Mouse (Mus musculus): ENCODE measurements at regions not wholly inside any gene's neighbourhood (a gene's known extent, or its start where the extent isn't known, plus 50 kb on each side); places are given as distances from the start of the nearest gene placed in this dataset.
"Not testable (repeated sequence)": the region's sequence is repeated elsewhere in the genome, so short reads cannot be mapped to it uniquely, and the experiment has no call there.

- no peak for DNase-seq (ENCODE audit: low spot score)
Measured at GRCm38 (mm10) chr14:108828668-108829067, 85.3 kb downstream of the Slitrk1 start.

DNA sequence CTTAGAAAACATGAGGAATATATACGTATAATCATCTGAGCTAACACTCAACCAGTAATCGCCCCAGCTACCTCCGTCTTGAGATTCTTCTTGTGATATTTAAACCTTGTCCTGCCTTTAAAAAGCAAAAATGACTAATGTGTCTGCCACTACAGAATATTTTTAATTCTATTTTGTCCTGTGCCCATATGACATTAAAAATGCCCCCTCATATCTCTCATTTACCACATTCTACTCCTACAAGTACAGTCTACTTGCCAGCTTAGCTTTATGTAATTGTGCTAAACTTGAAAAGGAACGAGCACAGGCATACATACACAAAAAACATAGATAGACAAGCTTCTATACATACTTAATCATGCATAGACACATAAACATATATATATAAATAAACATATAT, 92.4 kb downstream of the Slitrk1 start:
- DNase-seq (ENCODE audit: low spot score): no peak

GRCm38 (mm10) chr14:108819370-108819769, 94.6 kb downstream of the Slitrk1 start:
- no peak for DNase-seq (ENCODE audit: low spot score)

DNA sequence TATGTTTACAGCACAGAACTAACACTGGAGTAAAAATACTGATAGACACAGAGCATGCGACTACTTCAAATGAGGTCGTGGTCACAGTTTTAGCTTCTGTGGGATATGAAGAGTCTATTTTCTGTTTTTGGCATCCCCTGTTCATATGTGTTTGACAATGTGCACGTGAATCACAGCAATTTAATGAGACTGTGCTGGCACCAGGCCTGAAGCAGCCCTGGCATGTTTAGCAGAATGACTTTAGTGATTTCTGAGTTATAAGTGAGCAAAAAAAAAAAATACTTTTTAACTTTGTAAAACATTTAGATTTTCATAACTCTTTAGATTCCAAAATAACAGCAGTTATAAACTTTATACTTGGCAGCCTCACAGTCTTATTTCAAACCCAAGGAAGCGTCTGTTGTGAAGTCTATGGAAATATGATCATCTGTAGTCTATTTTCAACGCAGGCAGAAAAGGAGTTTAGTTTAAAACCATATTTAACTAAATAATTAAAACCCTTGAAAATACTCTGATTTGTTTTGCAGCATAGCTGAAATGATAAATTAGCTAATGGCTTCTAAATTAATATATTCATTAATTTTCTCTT, 108.5 kb downstream of the Slitrk1 start:
- DNase-seq (ENCODE audit: low spot score): no peak

DNA sequence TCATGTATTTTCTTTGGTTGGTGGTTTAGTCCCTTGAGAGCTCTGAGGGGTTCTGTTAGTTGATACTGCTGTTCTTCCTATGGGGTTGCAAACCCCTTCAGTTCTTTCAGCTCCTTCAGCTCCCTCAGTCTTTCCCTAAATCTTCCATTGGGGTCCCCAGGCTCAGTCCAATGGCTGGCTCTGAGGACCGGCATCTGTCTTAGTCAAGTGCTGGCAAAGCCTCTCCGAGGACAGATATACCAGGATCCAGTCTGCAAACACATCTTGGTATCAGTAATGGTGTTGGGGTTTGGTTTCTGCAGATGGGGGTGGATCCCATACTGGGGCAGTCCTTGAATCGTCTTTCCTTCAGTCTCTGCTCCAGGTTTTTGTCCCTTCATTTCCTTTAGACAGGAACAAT, 115.1 kb downstream of the Slitrk1 start:
- no peak for DNase-seq (ENCODE audit: low spot score)

DNA sequence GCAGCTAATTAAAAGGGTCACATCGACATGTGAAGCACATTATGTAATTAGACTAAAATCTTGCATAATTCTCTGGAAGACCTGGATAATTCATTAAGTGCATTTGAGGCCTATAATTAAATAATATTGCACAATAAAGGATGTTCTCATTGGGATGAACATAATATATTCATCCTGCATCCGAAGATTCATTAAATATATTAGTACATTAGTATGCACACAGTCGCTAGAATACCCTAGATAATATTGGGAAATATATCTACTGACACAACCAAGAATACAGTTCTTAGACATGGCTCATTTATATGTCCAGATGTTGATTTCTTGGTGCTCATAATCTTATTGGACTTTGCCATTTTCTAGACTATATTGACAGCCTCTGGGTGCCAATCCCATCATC, 121.5 kb downstream of the Slitrk1 start:
- no peak for DNase-seq (ENCODE audit: low spot score)

- peak; percentile 24 for DNase-seq (ENCODE audit: low spot score)
Measured at GRCm38 (mm10) chr14:108791296-108791695, 122.7 kb downstream of the Slitrk1 start.

DNA sequence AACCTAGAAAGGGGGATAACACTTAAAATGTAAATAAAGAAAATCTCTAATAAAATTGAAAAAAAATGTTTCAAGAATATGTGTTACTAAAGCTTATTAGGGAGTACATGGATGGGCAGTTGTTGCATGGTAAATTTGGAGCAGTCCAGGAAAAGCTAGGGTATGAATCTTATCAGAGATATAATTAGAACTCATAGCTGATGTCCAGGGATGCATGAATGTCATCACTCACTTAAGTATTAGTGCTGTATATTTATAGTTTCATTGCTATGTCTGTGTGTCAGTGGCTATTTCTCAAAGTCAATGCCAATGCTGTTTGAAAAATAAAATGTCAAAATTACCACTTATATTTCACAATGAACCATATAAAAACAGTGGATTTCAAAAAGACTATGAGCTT, 165.2 kb downstream of the Slitrk1 start:
- DNase-seq (ENCODE audit: low spot score): no peak

GRCm38 (mm10) chr14:108711811-108712210, 202.1 kb downstream of the Slitrk1 start:
- no peak for DNase-seq (ENCODE audit: low spot score)

DNA sequence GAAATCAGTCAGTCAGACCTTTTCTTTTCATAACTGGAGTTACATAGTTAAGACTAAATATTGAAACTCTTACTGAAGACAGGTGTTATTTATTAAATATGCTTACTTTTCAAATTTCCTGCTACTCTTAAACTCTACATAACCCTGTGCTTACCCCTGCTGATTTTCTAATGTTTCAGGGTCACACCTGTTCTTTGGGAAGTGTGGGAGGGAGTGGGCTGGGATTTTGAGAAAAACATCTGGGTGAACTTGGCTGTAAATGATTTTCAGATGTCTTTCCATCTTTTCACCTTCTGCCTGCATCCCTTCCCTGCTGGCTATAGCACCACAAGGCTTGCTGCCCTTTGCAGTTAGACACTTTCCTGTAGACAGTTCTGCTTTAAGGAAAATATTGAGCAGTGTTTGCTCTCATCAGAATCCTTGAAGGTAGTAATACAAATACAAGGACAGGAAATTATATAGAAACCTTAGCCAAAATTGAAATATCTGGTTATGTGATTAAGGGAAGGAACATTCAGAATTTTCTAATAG, 204.8 kb downstream of the Slitrk1 start:
- DNase-seq (ENCODE audit: low spot score): no peak

DNA sequence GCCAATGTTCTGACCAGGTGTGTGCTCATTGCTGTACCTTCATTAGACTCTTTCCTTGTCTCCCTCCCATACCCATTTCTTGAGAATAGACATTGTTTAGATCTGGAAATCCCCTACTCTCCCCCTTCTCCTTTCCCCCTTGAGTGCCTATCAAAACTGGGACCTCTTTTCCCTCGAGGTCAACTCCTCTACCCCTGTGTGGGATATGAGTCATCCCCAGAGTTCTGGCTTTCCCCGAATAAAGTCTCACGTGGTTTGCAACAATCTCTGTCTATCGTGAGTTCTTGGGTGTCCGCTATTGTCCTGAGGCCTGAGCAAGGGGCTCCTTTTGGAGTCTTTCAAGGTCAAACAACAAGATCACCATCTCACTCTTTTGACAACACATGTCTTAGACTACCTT, 209.3 kb downstream of the Slitrk1 start:
- not testable (repeated sequence) for DNase-seq (ENCODE audit: low spot score)

DNA sequence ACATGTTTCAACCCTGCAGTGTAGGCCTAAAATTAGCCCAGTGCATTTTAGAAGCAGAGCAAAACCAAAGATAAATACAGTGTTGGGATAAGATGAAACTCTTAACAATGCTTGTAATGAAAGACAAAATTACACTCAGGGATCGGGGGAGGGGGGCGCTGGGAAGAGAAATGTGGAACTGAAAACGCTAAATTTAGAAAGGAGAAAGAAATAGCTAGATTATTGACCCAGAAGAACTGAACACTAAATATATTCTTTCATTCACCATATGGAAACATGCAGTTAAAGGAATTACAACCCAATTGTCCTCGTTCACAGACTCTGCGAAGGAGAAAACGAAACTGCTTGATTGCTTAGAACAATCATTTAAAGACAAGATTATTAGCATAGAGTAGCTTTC, 249.1 kb downstream of the Slitrk1 start:
- no peak for DNase-seq (ENCODE audit: low spot score)

GRCm38 (mm10) chr14:108638291-108638690, 275.7 kb downstream of the Slitrk1 start:
- no peak for DNase-seq (ENCODE audit: low spot score)

GRCm38 (mm10) chr14:108635266-108635665, 278.7 kb downstream of the Slitrk1 start:
- no peak for DNase-seq (ENCODE audit: low spot score)

GRCm38 (mm10) chr14:108610028-108610427, 303.9 kb downstream of the Slitrk1 start:
- DNase-seq (ENCODE audit: low spot score): no peak
